Mouse (Mus musculus): ENCODE measurements around the gene Pacs1. TPM values are rescaled to one million over a fixed set of nuclear protein-coding genes. Genes with fewer than 3 reads are reported as not detected.

Pacs1 gene
- polyA plus RNA-seq, 1 experiment = not detected

GRCm38 (mm10) chr19:5117494-5118383, 155.2 kb downstream of the Pacs1 start:
- peak; percentile 81 for TF ChIP-seq CTCF (IDR thresholded peaks at IDR 0.05; ENCODE audit: insufficient read depth, low read depth, low read length)
- peak; percentile 30 for TF ChIP-seq POLR2A (IDR thresholded peaks at IDR 0.05; ENCODE audit: insufficient read depth, low read depth, low read length)
- peak overlapping the region; percentile 68; the same call in 1 of the 2 replicates for H3K27ac ChIP-seq (ENCODE audit: insufficient read depth, low read depth, low read length)
- WGBS = under 1% methylated on average over 83 of the region's 83 CpGs
- peak overlapping the region; percentile 96 for H3K4me3 ChIP-seq (ENCODE audit: insufficient read depth, low read depth, low read length)
- H3K4me1 ChIP-seq (ENCODE audit: control insufficient read depth, insufficient read depth, low read length) = peaks cover 12% of the 10 kb centered on the region

- H3K27ac ChIP-seq (ENCODE audit: insufficient read depth, low read depth, low read length) = no peak overlapping the region
- H3K4me1 ChIP-seq (ENCODE audit: control insufficient read depth, insufficient read depth, low read length) = peaks cover 10% of the 10 kb centered on the region
- TF ChIP-seq CTCF (IDR thresholded peaks at IDR 0.05; ENCODE audit: insufficient read depth, low read depth, low read length) (no peak), POLR2A (IDR thresholded peaks at IDR 0.05; ENCODE audit: insufficient read depth, low read depth, low read length) (no peak)
- no peak overlapping the region for H3K4me3 ChIP-seq (ENCODE audit: insufficient read depth, low read depth, low read length)
- WGBS = 85% methylated on average over 7 of the region's 7 CpGs
These were observed 159.1 kb downstream of the Pacs1 start for GRCm38 (mm10) chr19:5113783-5114182.

- H3K4me1 ChIP-seq (ENCODE audit: control insufficient read depth, insufficient read depth, low read length) = peaks cover 19% of the 10 kb centered on the region
- no peak overlapping the region for H3K27ac ChIP-seq (ENCODE audit: insufficient read depth, low read depth, low read length)
- WGBS = 75% methylated on average over 19 of the region's 19 CpGs
- no peak overlapping the region for H3K4me3 ChIP-seq (ENCODE audit: insufficient read depth, low read depth, low read length)
- TF ChIP-seq POLR2A (IDR thresholded peaks at IDR 0.05; ENCODE audit: insufficient read depth, low read depth, low read length) (no peak), CTCF (IDR thresholded peaks at IDR 0.05; ENCODE audit: insufficient read depth, low read depth, low read length) (0 out of 2 replicates have a peak, but pooled peaks have one; percentile 20)
These were observed 163.1 kb downstream of the Pacs1 start for GRCm38 (mm10) chr19:5109659-5110453.

GRCm38 (mm10) chr19:5108702-5109101, 164.2 kb downstream of the Pacs1 start:
- H3K4me1 ChIP-seq (ENCODE audit: control insufficient read depth, insufficient read depth, low read length) = peaks cover 23% of the 10 kb centered on the region
- no peak for TF ChIP-seq CTCF (IDR thresholded peaks at IDR 0.05; ENCODE audit: insufficient read depth, low read depth, low read length)
- TF ChIP-seq POLR2A (IDR thresholded peaks at IDR 0.05; ENCODE audit: insufficient read depth, low read depth, low read length) = no peak
- 66% methylated on average over 4 of the region's 4 CpGs for WGBS
- no peak overlapping the region for H3K27ac ChIP-seq (ENCODE audit: insufficient read depth, low read depth, low read length)
- H3K4me3 ChIP-seq (ENCODE audit: insufficient read depth, low read depth, low read length) = no peak overlapping the region

GRCm38 (mm10) chr19:5108271-5108575, 164.7 kb downstream of the Pacs1 start:
- peaks cover 23% of the 10 kb centered on the region for H3K4me1 ChIP-seq (ENCODE audit: control insufficient read depth, insufficient read depth, low read length)
- TF ChIP-seq POLR2A (IDR thresholded peaks at IDR 0.05; ENCODE audit: insufficient read depth, low read depth, low read length) (no peak), CTCF (IDR thresholded peaks at IDR 0.05; ENCODE audit: insufficient read depth, low read depth, low read length) (0 out of 2 replicates have a peak, but pooled peaks have one; percentile 17)
- no peak overlapping the region for H3K27ac ChIP-seq (ENCODE audit: insufficient read depth, low read depth, low read length)
- H3K4me3 ChIP-seq (ENCODE audit: insufficient read depth, low read depth, low read length) = no peak overlapping the region
- 32% methylated on average over 5 of the region's 5 CpGs for WGBS

- peaks cover 23% of the 10 kb centered on the region for H3K4me1 ChIP-seq (ENCODE audit: control insufficient read depth, insufficient read depth, low read length)
- 64% methylated on average over 18 of the region's 18 CpGs for WGBS
- TF ChIP-seq CTCF (IDR thresholded peaks at IDR 0.05; ENCODE audit: insufficient read depth, low read depth, low read length) = no peak
- no peak for TF ChIP-seq POLR2A (IDR thresholded peaks at IDR 0.05; ENCODE audit: insufficient read depth, low read depth, low read length)
- no peak overlapping the region for H3K27ac ChIP-seq (ENCODE audit: insufficient read depth, low read depth, low read length)
- no peak overlapping the region for H3K4me3 ChIP-seq (ENCODE audit: insufficient read depth, low read depth, low read length)
These were observed 165.2 kb downstream of the Pacs1 start for GRCm38 (mm10) chr19:5107556-5108270.

GRCm38 (mm10) chr19:5106731-5107191, 166.2 kb downstream of the Pacs1 start, which contains the start of gene Rab1b:
TSS of gene Rab1b (minus strand) at chr19:5107072.
- Histone ChIP-seq H3K4me1 (ENCODE audit: control insufficient read depth, insufficient read depth, low read length) (peaks cover 23% of the 10 kb centered on the region), H3K27ac (ENCODE audit: insufficient read depth, low read depth, low read length) (peak within 1 kb of the TSS; percentile 99), H3K4me3 (ENCODE audit: insufficient read depth, low read depth, low read length) (peak within 1 kb of the TSS; percentile 84)
- under 1% methylated on average over 45 of the region's 46 CpGs for WGBS
- peak; percentile 64; the same call in 1 of the 2 replicates for TF ChIP-seq POLR2A (IDR thresholded peaks at IDR 0.05; ENCODE audit: insufficient read depth, low read depth, low read length)
- TF ChIP-seq CTCF (IDR thresholded peaks at IDR 0.05; ENCODE audit: insufficient read depth, low read depth, low read length) = no peak

GRCm38 (mm10) chr19:5106074-5106473, 166.8 kb downstream of the Pacs1 start:
- WGBS = 2% methylated on average over 9 of the region's 9 CpGs
- Histone ChIP-seq H3K27ac (ENCODE audit: insufficient read depth, low read depth, low read length) (peak overlapping the region; percentile 99), H3K4me3 (ENCODE audit: insufficient read depth, low read depth, low read length) (peak overlapping the region; percentile 84), H3K4me1 (ENCODE audit: control insufficient read depth, insufficient read depth, low read length) (peaks cover 23% of the 10 kb centered on the region)
- TF ChIP-seq POLR2A (IDR thresholded peaks at IDR 0.05; ENCODE audit: insufficient read depth, low read depth, low read length) = no peak
- no peak for TF ChIP-seq CTCF (IDR thresholded peaks at IDR 0.05; ENCODE audit: insufficient read depth, low read depth, low read length)
